12 mouse cellular contexts compared by ENCODE assay signal in genomic region chr9:32816649-32817425, GRCm38 (mm10).
DNase-seq lines count a peak whose midpoint lies in the region; ATAC-seq lines count a peak whose summit lies in the region.
"Had no signal": no experiment of that assay in that cellular context is flagged by ENCODE, and none has a peak within 500 bp of the region (broad histone marks: within the 10 kb centered on the region; RNA-seq: fewer than 3 reads in every experiment).

No protein-coding gene starts in this region.

- H3K9ac ChIP-seq in heart, embryonic 12.5 days = no peak overlapping the region
- H3K9ac ChIP-seq in limb, embryonic 12.5 days (replicated peaks) = no peak overlapping the region
- no peak overlapping the region for H3K9ac ChIP-seq in intestine, embryonic 15.5 days
- H3K9ac ChIP-seq: hindbrain, embryonic 15.5 days; midbrain, embryonic 12.5 days had no signal

- no peaks in the 10 kb centered on the region; the same call in 1 of the 2 replicates for H3K27me3 ChIP-seq in heart, embryonic 12.5 days (replicated peaks)
- no peaks in the 10 kb centered on the region; the same call in 1 of the 2 replicates for H3K27me3 ChIP-seq in limb, embryonic 12.5 days
- no peaks in the 10 kb centered on the region for H3K27me3 ChIP-seq in intestine, embryonic 15.5 days (replicated peaks)
- H3K27me3 ChIP-seq: hindbrain, embryonic 15.5 days; midbrain, embryonic 12.5 days had no signal

- H3K9me3 ChIP-seq in heart, embryonic 12.5 days (replicated peaks) = no peaks in the 10 kb centered on the region
- no peaks in the 10 kb centered on the region for H3K9me3 ChIP-seq in limb, embryonic 12.5 days
- no peaks in the 10 kb centered on the region for H3K9me3 ChIP-seq in intestine, embryonic 15.5 days
- H3K9me3 ChIP-seq: hindbrain, embryonic 15.5 days; midbrain, embryonic 12.5 days had no signal

- WGBS in heart, embryonic 12.5 days = 72% methylated on average over 9 of the region's 9 CpGs
- 69% methylated on average over 9 of the region's 9 CpGs for WGBS in limb, embryonic 12.5 days
- WGBS in intestine, embryonic 15.5 days = 73% methylated on average over 9 of the region's 9 CpGs

- intact Hi-C loops in heart, postnatal 36 days (cut with DNase I) = no loop called here

- H3K4me1 ChIP-seq in heart, embryonic 12.5 days (replicated peaks) = no peaks in the 10 kb centered on the region
- H3K4me1 ChIP-seq in limb, embryonic 12.5 days (replicated peaks) = peaks cover 25% of the 10 kb centered on the region
- H3K4me1 ChIP-seq in intestine, embryonic 15.5 days (replicated peaks) = no peaks in the 10 kb centered on the region
- H3K4me1 ChIP-seq: hindbrain, embryonic 15.5 days; midbrain, embryonic 12.5 days had no signal

- ATAC-seq in heart, embryonic 12.5 days (ENCODE audit: insufficient number of reproducible peaks, low FRiP score) = no peak
- no peak for ATAC-seq in limb, embryonic 12.5 days (ENCODE audit: insufficient number of reproducible peaks, insufficient read depth, low FRiP score, low TSS enrichment, low read depth)
- no peak for ATAC-seq in megakaryocyte-erythroid progenitor cell, adult 5-6 weeks (replicated peaks; ENCODE audit: low FRiP score, low TSS enrichment, poor library complexity, severe bottlenecking)
- ATAC-seq in intestine, embryonic 15.5 days = no peak

- H3K4me3 ChIP-seq in heart, embryonic 12.5 days = no peak overlapping the region
- no peak overlapping the region for H3K4me3 ChIP-seq in limb, embryonic 12.5 days (replicated peaks)
- no peak overlapping the region for H3K4me3 ChIP-seq in intestine, embryonic 15.5 days (replicated peaks)
- H3K4me3 ChIP-seq: hindbrain, embryonic 15.5 days; midbrain, embryonic 12.5 days had no signal

- DNase-seq in heart, adult 18-20 months = peak; percentile 62 to 77
- DNase-seq in adrenal gland, postnatal 25 days = peak; percentile 16
- peak; percentile 50 to 56 for DNase-seq in heart, postnatal 36 days
- DNase-seq in spleen, postnatal 4 days (ENCODE audit: low spot score in 2 of 2) = no peak
- DNase-seq: cerebellum, postnatal 36 days; left cerebral cortex, postnatal 4 days had no signal

- no peak overlapping the region for H3K4me2 ChIP-seq in heart, embryonic 12.5 days
- no peak overlapping the region for H3K4me2 ChIP-seq in limb, embryonic 12.5 days
- H3K4me2 ChIP-seq in intestine, embryonic 15.5 days (replicated peaks) = no peak overlapping the region
- H3K4me2 ChIP-seq: hindbrain, embryonic 15.5 days; midbrain, embryonic 12.5 days had no signal

- no peak overlapping the region for H3K27ac ChIP-seq in heart, embryonic 12.5 days (ENCODE audit: poor library complexity, severe bottlenecking)
- H3K27ac ChIP-seq in limb, embryonic 12.5 days = 0 out of 2 replicates have a peak overlapping the region, but pooled peaks have one; percentile 18
- no peak overlapping the region for H3K27ac ChIP-seq in intestine, embryonic 15.5 days
- H3K27ac ChIP-seq: hindbrain, embryonic 15.5 days; midbrain, embryonic 12.5 days had no signal

- H3K36me3 ChIP-seq in heart, embryonic 12.5 days = no peaks in the 10 kb centered on the region
- H3K36me3 ChIP-seq in limb, embryonic 12.5 days = no peaks in the 10 kb centered on the region
- H3K36me3 ChIP-seq in intestine, embryonic 15.5 days = no peaks in the 10 kb centered on the region
- H3K36me3 ChIP-seq: hindbrain, embryonic 15.5 days; midbrain, embryonic 12.5 days had no signal

Comparison
In these comparisons a context has a peak if more than half of its experiments do, and no peak if none do; other contexts are left out.
1. DNase-seq: peak in heart, adult 18-20 months (2 of 2), adrenal gland, postnatal 25 days (single experiment) and heart, postnatal 36 days (2 of 2); none in spleen, postnatal 4 days (0 of 2).